Mouse (Mus musculus): ENCODE data around the gene Spsb4. TPM values are rescaled to one million over a fixed set of nuclear protein-coding genes. Genes with fewer than 3 reads are reported as not detected.
A peak's percentile ranks its signal among the peaks of the same experiment; 100 is the strongest.

Gene Spsb4
- total and polyA plus RNA-seq, 3 experiments = not detected

- no peak for ATAC-seq (ENCODE audit: extremely low read depth, insufficient number of reproducible peaks, low FRiP score, poor library complexity, severe bottlenecking)
- TF ChIP-seq POLR2AphosphoS5 (IDR thresholded peaks at IDR 0.05; ENCODE audit: insufficient replicate concordance, low read depth, low read length) (no peak), GATA1 (IDR thresholded peaks at IDR 0.05; ENCODE audit: borderline replicate concordance, low read length) (no peak), CTCF (IDR thresholded peaks at IDR 0.05; ENCODE audit: low read depth, low read length) (no peak), TAL1 (conservative IDR thresholded peaks at IDR 0.05; ENCODE audit: low read depth, low read length) (no peak), GATA2 (IDR thresholded peaks at IDR 0.05; ENCODE audit: borderline replicate concordance, low read depth, low read length) (no peak)
- no peaks in the 10 kb centered on the region for H3K4me1 ChIP-seq (ENCODE audit: insufficient read depth, low read depth, low read length)
These were observed 85.9 kb downstream of the Spsb4 start for GRCm38 (mm10) chr9:96932751-96933150.

DNA sequence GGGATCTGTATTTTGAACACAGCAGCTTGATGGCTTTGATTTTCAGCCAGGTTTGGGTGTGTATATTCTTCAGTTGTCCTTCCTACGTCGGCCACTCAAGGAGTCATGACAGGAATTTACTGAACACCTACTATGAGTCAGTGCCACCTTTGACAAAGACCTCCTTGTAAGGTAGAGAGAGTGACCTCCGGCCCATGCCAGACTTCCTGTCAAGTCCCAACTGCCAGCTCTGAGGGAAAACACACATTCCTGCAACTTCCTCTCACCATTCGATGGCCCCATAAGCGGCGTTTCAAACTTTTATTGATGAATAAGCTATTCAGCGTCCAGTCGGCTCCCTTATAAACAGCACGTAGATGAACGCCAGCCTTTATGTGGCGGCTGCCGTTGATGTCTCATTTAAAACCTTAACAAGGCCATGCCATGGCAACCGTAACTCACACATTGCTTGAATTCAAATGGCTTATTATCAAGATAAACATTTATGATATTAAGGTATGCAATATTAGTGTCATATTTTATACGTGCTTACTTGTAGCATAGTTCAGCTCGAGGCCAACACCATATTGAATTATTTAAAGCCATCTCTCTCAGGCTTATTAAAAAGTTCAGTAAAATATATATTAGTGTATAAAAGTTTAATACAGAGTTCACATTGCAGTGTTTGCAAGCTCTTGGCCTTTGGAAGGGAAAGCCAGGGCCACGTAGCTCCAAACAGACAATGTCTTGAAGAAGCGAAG, 94.9 kb downstream of the Spsb4 start:
- ATAC-seq (ENCODE audit: extremely low read depth, insufficient number of reproducible peaks, low FRiP score, poor library complexity, severe bottlenecking) = no peak

More at GRCm38 (mm10) chr9:96932751-96933150, 85.9 kb downstream of the Spsb4 start:
- no peak for DNase-seq (ENCODE audit: low spot score)
- Histone ChIP-seq H3K9me3 (replicated peaks) (no peaks in the 10 kb centered on the region), H3K36me3 (replicated peaks) (no peaks in the 10 kb centered on the region), H3K4me3 (ENCODE audit: low read depth, low read length) (no peak overlapping the region), H3K27me3 (ENCODE audit: insufficient read depth, low read length) (no peaks in the 10 kb centered on the region)

GRCm38 (mm10) chr9:96923119-96923518, 95.5 kb downstream of the Spsb4 start:
- TF ChIP-seq POLR2AphosphoS5 (IDR thresholded peaks at IDR 0.05; ENCODE audit: insufficient replicate concordance, low read depth, low read length) (no peak), GATA2 (IDR thresholded peaks at IDR 0.05; ENCODE audit: borderline replicate concordance, low read depth, low read length) (no peak), TAL1 (conservative IDR thresholded peaks at IDR 0.05; ENCODE audit: low read depth, low read length) (no peak), GATA1 (IDR thresholded peaks at IDR 0.05; ENCODE audit: borderline replicate concordance, low read length) (no peak), CTCF (IDR thresholded peaks at IDR 0.05; ENCODE audit: low read depth, low read length) (no peak)
- H3K4me3 ChIP-seq (ENCODE audit: low read depth, low read length) = no peak overlapping the region
- H3K27me3 ChIP-seq (ENCODE audit: insufficient read depth, low read length) = no peaks in the 10 kb centered on the region
- H3K4me1 ChIP-seq (ENCODE audit: insufficient read depth, low read depth, low read length) = no peaks in the 10 kb centered on the region
- DNase-seq (ENCODE audit: low spot score) (no peak), ATAC-seq (ENCODE audit: extremely low read depth, insufficient number of reproducible peaks, low FRiP score, poor library complexity, severe bottlenecking) (no peak)
- no peaks in the 10 kb centered on the region for H3K36me3 ChIP-seq (replicated peaks)
- H3K9me3 ChIP-seq (replicated peaks) = 0 out of 2 replicates have a peak, but pooled peaks cover 2% of the 10 kb centered on the region

More for the DNA sequence above, 94.9 kb downstream of the Spsb4 start:
- 0 out of 2 replicates have a peak, but pooled peaks cover 2% of the 10 kb centered on the region for H3K9me3 ChIP-seq (replicated peaks)
- no peaks in the 10 kb centered on the region for H3K27me3 ChIP-seq (ENCODE audit: insufficient read depth, low read length)
- no peaks in the 10 kb centered on the region for H3K36me3 ChIP-seq (replicated peaks)
- no peak overlapping the region for H3K4me3 ChIP-seq (ENCODE audit: low read depth, low read length)
- TF ChIP-seq GATA1 (IDR thresholded peaks at IDR 0.05; ENCODE audit: borderline replicate concordance, low read length) (no peak), GATA2 (IDR thresholded peaks at IDR 0.05; ENCODE audit: borderline replicate concordance, low read depth, low read length) (no peak), CTCF (IDR thresholded peaks at IDR 0.05; ENCODE audit: low read depth, low read length) (no peak), TAL1 (conservative IDR thresholded peaks at IDR 0.05; ENCODE audit: low read depth, low read length) (no peak), POLR2AphosphoS5 (IDR thresholded peaks at IDR 0.05; ENCODE audit: insufficient replicate concordance, low read depth, low read length) (no peak)
- no peak for DNase-seq (ENCODE audit: low spot score)
- H3K4me1 ChIP-seq (ENCODE audit: insufficient read depth, low read depth, low read length) = no peaks in the 10 kb centered on the region

- no peak for TF ChIP-seq TAL1 (conservative IDR thresholded peaks at IDR 0.05; ENCODE audit: low read depth, low read length)
- TF ChIP-seq GATA1 (IDR thresholded peaks at IDR 0.05; ENCODE audit: borderline replicate concordance, low read length) = no peak
- no peak for TF ChIP-seq GATA2 (IDR thresholded peaks at IDR 0.05; ENCODE audit: borderline replicate concordance, low read depth, low read length)
- TF ChIP-seq CTCF (IDR thresholded peaks at IDR 0.05; ENCODE audit: low read depth, low read length) = peak; percentile 70
- DNase-seq (ENCODE audit: low spot score) (peak; percentile 21), ATAC-seq (ENCODE audit: extremely low read depth, insufficient number of reproducible peaks, low FRiP score, poor library complexity, severe bottlenecking) (peak; percentile 49)
- Histone ChIP-seq H3K4me1 (ENCODE audit: insufficient read depth, low read depth, low read length) (no peaks in the 10 kb centered on the region), H3K27me3 (ENCODE audit: insufficient read depth, low read length) (no peaks in the 10 kb centered on the region; the same call in 1 of the 2 replicates), H3K36me3 (replicated peaks) (no peaks in the 10 kb centered on the region), H3K4me3 (ENCODE audit: low read depth, low read length) (no peak overlapping the region), H3K9me3 (replicated peaks) (no peaks in the 10 kb centered on the region)
These were observed 101.8 kb downstream of the Spsb4 start for GRCm38 (mm10) chr9:96916620-96917538.

DNA sequence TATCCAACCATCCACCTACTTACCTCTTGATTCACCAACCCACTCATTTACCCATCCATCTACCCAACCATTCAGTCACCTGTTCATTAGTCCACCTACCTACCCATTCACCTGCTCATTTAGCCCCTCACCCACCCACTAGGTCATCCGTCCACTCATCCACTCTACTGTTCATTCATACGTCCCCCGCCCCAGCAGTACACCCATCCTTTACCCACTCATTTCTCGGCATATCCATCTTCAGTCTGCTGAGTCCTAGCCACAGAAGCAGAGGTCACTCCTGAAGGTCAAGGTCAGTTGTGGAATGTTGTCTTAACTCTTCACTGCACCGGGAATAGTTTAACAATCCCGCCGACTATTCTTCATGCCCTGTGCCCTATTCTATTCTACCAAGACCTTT, 102.6 kb downstream of the Spsb4 start:
- no peak for ATAC-seq (ENCODE audit: extremely low read depth, insufficient number of reproducible peaks, low FRiP score, poor library complexity, severe bottlenecking)

More for the DNA sequence above, 102.6 kb downstream of the Spsb4 start:
- Histone ChIP-seq H3K4me3 (ENCODE audit: low read depth, low read length) (no peak overlapping the region), H3K36me3 (replicated peaks) (no peaks in the 10 kb centered on the region), H3K9me3 (replicated peaks) (no peaks in the 10 kb centered on the region), H3K27me3 (ENCODE audit: insufficient read depth, low read length) (no peaks in the 10 kb centered on the region; the same call in 1 of the 2 replicates), H3K4me1 (ENCODE audit: insufficient read depth, low read depth, low read length) (no peaks in the 10 kb centered on the region)
- DNase-seq (ENCODE audit: low spot score) = no peak
- no peak for TF ChIP-seq POLR2AphosphoS5 (IDR thresholded peaks at IDR 0.05; ENCODE audit: insufficient replicate concordance, low read depth, low read length)
- no peak for TF ChIP-seq GATA1 (IDR thresholded peaks at IDR 0.05; ENCODE audit: borderline replicate concordance, low read length)
- TF ChIP-seq TAL1 (conservative IDR thresholded peaks at IDR 0.05; ENCODE audit: low read depth, low read length) = no peak
- no peak for TF ChIP-seq GATA2 (IDR thresholded peaks at IDR 0.05; ENCODE audit: borderline replicate concordance, low read depth, low read length)
- TF ChIP-seq CTCF (IDR thresholded peaks at IDR 0.05; ENCODE audit: low read depth, low read length) = no peak

Data from G1E (cell line).